Mouse (Mus musculus): ENCODE data around the gene Rps27a.
"Not testable (repeated sequence)": the region's sequence is repeated elsewhere in the genome, so short reads cannot be mapped to it uniquely, and the experiment has no call there.

The Rps27a gene

GRCm38 (mm10) chr11:29547752-29548503 is at the start of gene Rps27a, which contains the start of gene Clhc1:
TSS of gene Rps27a (minus strand) at chr11:29548109.
TSS of gene Clhc1 (plus strand) at chr11:29547950.
- DNase-seq (ENCODE audit: low read depth, low spot score): peak; percentile 96

- no peak for DNase-seq (ENCODE audit: low read depth, low spot score)
These were observed 49.2 kb upstream of the Rps27a start for GRCm38 (mm10) chr11:29597159-29597558.

GRCm38 (mm10) chr11:29595217-29595616 is 47.3 kb upstream of the Rps27a start:
- no peak for DNase-seq (ENCODE audit: low read depth, low spot score)

- DNase-seq (ENCODE audit: low read depth, low spot score): no peak
These were observed 31.7 kb upstream of the Rps27a start for GRCm38 (mm10) chr11:29579610-29580009.

GRCm38 (mm10) chr11:29572656-29573055 is 24.7 kb upstream of the Rps27a start:
- no peak for DNase-seq (ENCODE audit: low read depth, low spot score)

GRCm38 (mm10) chr11:29571536-29571935 is 23.6 kb upstream of the Rps27a start:
- no peak for DNase-seq (ENCODE audit: low read depth, low spot score)

- no peak for DNase-seq (ENCODE audit: low read depth, low spot score)
These were observed 15.5 kb upstream of the Rps27a start for GRCm38 (mm10) chr11:29563406-29563805.

- peak; percentile 53 for DNase-seq (ENCODE audit: low read depth, low spot score)
These were observed 13.1 kb upstream of the Rps27a start for GRCm38 (mm10) chr11:29560990-29561389.

- DNase-seq (ENCODE audit: low read depth, low spot score): peak; percentile 86
These were observed 12.5 kb upstream of the Rps27a start for GRCm38 (mm10) chr11:29560452-29560851.

- peak; percentile 85 for DNase-seq (ENCODE audit: low read depth, low spot score)
These were observed 1.5 kb upstream of the Rps27a start for GRCm38 (mm10) chr11:29549425-29549778.

- DNase-seq (ENCODE audit: low read depth, low spot score): no peak
These were observed 855 bp upstream of the Rps27a start for GRCm38 (mm10) chr11:29548504-29549424.

- DNase-seq (ENCODE audit: low read depth, low spot score): no peak
These were observed 609 bp downstream of the Rps27a start for GRCm38 (mm10) chr11:29547249-29547751.

GRCm38 (mm10) chr11:29546762-29547161 is 1.1 kb downstream of the Rps27a start:
- DNase-seq (ENCODE audit: low read depth, low spot score): no peak

GRCm38 (mm10) chr11:29546297-29546696 is 1.6 kb downstream of the Rps27a start:
- not testable (repeated sequence) for DNase-seq (ENCODE audit: low read depth, low spot score)

GRCm38 (mm10) chr11:29545150-29545752 is 2.7 kb downstream of the Rps27a start:
- not testable (repeated sequence) for DNase-seq (ENCODE audit: low read depth, low spot score)

- no peak for DNase-seq (ENCODE audit: low read depth, low spot score)
These were observed 3.5 kb downstream of the Rps27a start for GRCm38 (mm10) chr11:29544225-29544945.

GRCm38 (mm10) chr11:29538201-29538600 is 9.7 kb downstream of the Rps27a start:
- no peak for DNase-seq (ENCODE audit: low read depth, low spot score)

- peak; percentile 93 for DNase-seq (ENCODE audit: low read depth, low spot score)
These were observed 21.7 kb downstream of the Rps27a start, which contains the start of gene Mtif2 for GRCm38 (mm10) chr11:29525988-29526794. TSS of gene Mtif2 (plus strand) at chr11:29526408.

- peak; percentile 97 for DNase-seq (ENCODE audit: low read depth, low spot score)
These were observed 33.1 kb downstream of the Rps27a start, which contains the start of gene Prorsd1 for GRCm38 (mm10) chr11:29514682-29515412. TSS of gene Prorsd1 (minus strand) at chr11:29515033.

GRCm38 (mm10) chr11:29514325-29514681 is 33.6 kb downstream of the Rps27a start:
- peak; percentile 77 for DNase-seq (ENCODE audit: low read depth, low spot score)
